Mouse (Mus musculus): ENCODE results near the gene Cadps2. TPM values are rescaled to one million over a fixed set of nuclear protein-coding genes. Genes with fewer than 3 reads are reported as not detected.

Cadps2 gene
- total and polyA plus RNA-seq, 2 experiments = 2.7 to 19.5 TPM

DNA sequence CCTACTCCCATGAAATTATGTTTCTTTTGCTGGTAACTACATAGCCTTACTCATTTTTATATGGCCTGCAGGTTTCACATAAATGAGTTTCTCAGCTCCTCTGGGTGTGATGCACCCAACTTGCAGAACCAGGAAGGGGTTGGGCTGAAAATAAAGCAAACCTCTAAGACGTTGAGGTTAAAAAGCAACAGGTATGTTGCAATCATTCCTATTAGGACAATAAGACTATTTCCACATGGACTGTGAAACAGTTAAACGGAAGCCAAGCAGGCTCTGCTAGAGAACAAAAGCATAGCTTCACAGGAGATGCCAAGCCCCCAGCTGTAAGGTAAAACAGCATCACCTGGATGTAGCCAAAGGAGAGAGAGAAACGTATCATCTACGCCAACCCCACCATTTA, 115.5 kb downstream of the Cadps2 start:
- TF ChIP-seq POLR2A (IDR thresholded peaks at IDR 0.05; ENCODE audit: extremely low read depth, insufficient read depth, low read length) (no peak), CTCF (IDR thresholded peaks at IDR 0.05; ENCODE audit: low read depth, low read length) (no peak)
- Histone ChIP-seq H3K27ac (replicated peaks; ENCODE audit: insufficient read depth, low read depth, low read length) (no peak overlapping the region), H3K36me3 (ENCODE audit: control insufficient read depth, insufficient read depth, low read length) (no peaks in the 10 kb centered on the region), H3K4me1 (ENCODE audit: control insufficient read depth, insufficient read depth, low read length) (no peaks in the 10 kb centered on the region), H3K9ac (ENCODE audit: low read depth, low read length) (no peak overlapping the region), H3K79me2 (ENCODE audit: control insufficient read depth, insufficient read depth, low read length) (no peaks in the 10 kb centered on the region), H3K27me3 (ENCODE audit: control insufficient read depth, insufficient read depth, low read length) (no peaks in the 10 kb centered on the region), H3K4me3 (ENCODE audit: insufficient read depth, low read depth, low read length) (no peak overlapping the region)
- WGBS = 63% methylated on average over 4 of the region's 4 CpGs
- no peak for DNase-seq (ENCODE audit: extremely low read depth, low read depth, low spot score)

DNA sequence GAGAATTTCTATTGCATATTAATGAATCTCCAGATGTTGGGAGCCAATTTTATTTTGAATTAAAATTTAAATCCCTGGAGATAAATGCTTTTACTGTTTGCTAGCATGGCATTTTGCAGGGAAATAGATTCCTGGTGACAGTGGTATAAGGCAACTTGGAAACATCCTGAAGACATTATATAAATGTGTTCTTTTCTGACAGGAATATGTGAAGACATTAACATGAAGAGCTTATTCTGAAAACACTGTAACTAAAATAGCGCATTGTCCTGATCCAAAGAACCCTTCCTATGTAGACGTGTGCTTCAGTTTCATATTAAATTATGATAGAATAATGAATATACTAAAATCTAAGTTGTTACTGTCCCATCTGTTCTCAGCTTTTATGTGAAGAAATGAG, 118.8 kb downstream of the Cadps2 start:
- H3K4me3 ChIP-seq (ENCODE audit: insufficient read depth, low read depth, low read length) = no peak overlapping the region
- TF ChIP-seq POLR2A (IDR thresholded peaks at IDR 0.05; ENCODE audit: extremely low read depth, insufficient read depth, low read length) = no peak
- no peak for TF ChIP-seq CTCF (IDR thresholded peaks at IDR 0.05; ENCODE audit: low read depth, low read length)
- H3K36me3 ChIP-seq (ENCODE audit: control insufficient read depth, insufficient read depth, low read length) = no peaks in the 10 kb centered on the region
- no peak overlapping the region for H3K27ac ChIP-seq (replicated peaks; ENCODE audit: insufficient read depth, low read depth, low read length)
- H3K79me2 ChIP-seq (ENCODE audit: control insufficient read depth, insufficient read depth, low read length) = no peaks in the 10 kb centered on the region
- DNase-seq (ENCODE audit: extremely low read depth, low read depth, low spot score) = no peak
- no peak overlapping the region for H3K9ac ChIP-seq (ENCODE audit: low read depth, low read length)
- WGBS = 94% methylated on average over 2 of the region's 2 CpGs
- H3K4me1 ChIP-seq (ENCODE audit: control insufficient read depth, insufficient read depth, low read length) = no peaks in the 10 kb centered on the region
- H3K27me3 ChIP-seq (ENCODE audit: control insufficient read depth, insufficient read depth, low read length) = no peaks in the 10 kb centered on the region

DNA sequence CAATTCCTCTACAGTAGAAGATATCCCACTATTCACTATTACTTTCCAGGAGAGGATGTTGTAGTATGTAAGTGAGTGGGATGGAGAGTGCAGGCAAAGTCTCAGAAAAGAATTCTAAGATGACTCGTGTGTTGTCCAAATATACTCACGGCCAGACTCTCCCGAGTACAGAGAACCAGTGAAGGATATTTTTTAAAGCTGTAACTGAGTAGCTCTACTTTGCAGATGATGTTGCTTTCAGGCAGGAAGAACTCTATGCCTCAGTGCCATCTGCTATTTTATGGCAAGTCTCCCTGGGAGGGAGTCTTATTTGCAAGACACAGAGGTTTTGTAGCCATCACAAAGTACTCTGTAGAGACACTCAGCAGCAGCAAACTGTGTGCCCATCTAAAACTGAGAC, 131.7 kb downstream of the Cadps2 start:
- no peaks in the 10 kb centered on the region for H3K79me2 ChIP-seq (ENCODE audit: control insufficient read depth, insufficient read depth, low read length)
- no peak overlapping the region for H3K27ac ChIP-seq (replicated peaks; ENCODE audit: insufficient read depth, low read depth, low read length)
- H3K9ac ChIP-seq (ENCODE audit: low read depth, low read length) = no peak overlapping the region
- 83% methylated on average over 3 of the region's 3 CpGs for WGBS
- no peaks in the 10 kb centered on the region for H3K4me1 ChIP-seq (ENCODE audit: control insufficient read depth, insufficient read depth, low read length)
- no peak for DNase-seq (ENCODE audit: extremely low read depth, low read depth, low spot score)
- H3K27me3 ChIP-seq (ENCODE audit: control insufficient read depth, insufficient read depth, low read length) = no peaks in the 10 kb centered on the region
- TF ChIP-seq CTCF (IDR thresholded peaks at IDR 0.05; ENCODE audit: low read depth, low read length) (no peak), POLR2A (IDR thresholded peaks at IDR 0.05; ENCODE audit: extremely low read depth, insufficient read depth, low read length) (no peak)
- H3K36me3 ChIP-seq (ENCODE audit: control insufficient read depth, insufficient read depth, low read length) = no peaks in the 10 kb centered on the region
- H3K4me3 ChIP-seq (ENCODE audit: insufficient read depth, low read depth, low read length) = no peak overlapping the region

DNA sequence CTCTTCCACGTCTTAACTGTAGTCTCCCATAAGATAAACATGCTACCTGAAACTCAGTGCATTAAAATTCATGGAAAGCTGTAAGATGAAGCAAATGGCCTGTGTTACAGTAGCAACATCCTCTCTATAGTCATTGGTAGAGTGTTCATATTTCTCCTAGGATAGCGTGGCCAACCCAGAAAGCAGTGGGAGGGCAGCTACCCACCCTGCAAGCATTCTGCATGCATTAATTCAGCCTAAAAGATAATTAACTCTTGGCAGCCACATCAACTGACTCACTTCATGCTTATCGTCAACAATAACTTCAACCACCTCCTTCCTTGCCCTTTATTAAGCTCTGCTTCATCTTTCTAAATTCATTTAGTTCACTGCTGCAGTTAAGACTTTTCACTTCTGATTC, 138.3 kb downstream of the Cadps2 start:
- no peak overlapping the region for H3K9ac ChIP-seq (ENCODE audit: low read depth, low read length)
- no peaks in the 10 kb centered on the region for H3K79me2 ChIP-seq (ENCODE audit: control insufficient read depth, insufficient read depth, low read length)
- H3K27ac ChIP-seq (replicated peaks; ENCODE audit: insufficient read depth, low read depth, low read length) = no peak overlapping the region
- TF ChIP-seq CTCF (IDR thresholded peaks at IDR 0.05; ENCODE audit: low read depth, low read length) = no peak
- TF ChIP-seq POLR2A (IDR thresholded peaks at IDR 0.05; ENCODE audit: extremely low read depth, insufficient read depth, low read length) = no peak
- no peaks in the 10 kb centered on the region for H3K4me1 ChIP-seq (ENCODE audit: control insufficient read depth, insufficient read depth, low read length)
- no peaks in the 10 kb centered on the region for H3K36me3 ChIP-seq (ENCODE audit: control insufficient read depth, insufficient read depth, low read length)
- H3K27me3 ChIP-seq (ENCODE audit: control insufficient read depth, insufficient read depth, low read length) = no peaks in the 10 kb centered on the region
- WGBS = 82% methylated on average over 3 of the region's 3 CpGs
- no peak overlapping the region for H3K4me3 ChIP-seq (ENCODE audit: insufficient read depth, low read depth, low read length)
- no peak for DNase-seq (ENCODE audit: extremely low read depth, low read depth, low spot score)

DNA sequence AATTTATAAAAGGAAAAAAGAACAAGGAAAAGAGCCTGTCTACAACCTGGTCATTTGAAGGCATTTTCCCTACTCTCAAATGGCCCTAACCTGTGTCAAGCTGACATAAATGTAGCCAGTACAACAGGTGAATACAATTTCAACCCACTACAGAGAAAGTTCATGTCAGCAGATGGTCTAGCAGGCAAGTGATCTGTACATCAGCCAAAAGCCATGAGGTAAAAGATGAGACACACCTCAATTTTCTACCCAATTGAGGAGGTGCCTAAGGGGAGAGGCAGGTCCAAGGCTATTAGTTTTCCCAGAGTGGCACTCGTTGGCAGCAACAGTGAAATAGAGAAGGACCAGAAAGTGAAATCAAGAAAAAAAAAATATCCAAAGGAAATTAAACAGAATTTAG, 161.0 kb downstream of the Cadps2 start:
- Histone ChIP-seq H3K79me2 (ENCODE audit: control insufficient read depth, insufficient read depth, low read length) (no peaks in the 10 kb centered on the region), H3K9ac (ENCODE audit: low read depth, low read length) (no peak overlapping the region), H3K27ac (replicated peaks; ENCODE audit: insufficient read depth, low read depth, low read length) (no peak overlapping the region), H3K27me3 (ENCODE audit: control insufficient read depth, insufficient read depth, low read length) (no peaks in the 10 kb centered on the region), H3K4me1 (ENCODE audit: control insufficient read depth, insufficient read depth, low read length) (no peaks in the 10 kb centered on the region), H3K4me3 (ENCODE audit: insufficient read depth, low read depth, low read length) (no peak overlapping the region), H3K36me3 (ENCODE audit: control insufficient read depth, insufficient read depth, low read length) (no peaks in the 10 kb centered on the region)
- TF ChIP-seq CTCF (IDR thresholded peaks at IDR 0.05; ENCODE audit: low read depth, low read length) (no peak), POLR2A (IDR thresholded peaks at IDR 0.05; ENCODE audit: extremely low read depth, insufficient read depth, low read length) (no peak)
- WGBS = 65% methylated on average over 1 of the region's 1 CpGs
- DNase-seq (ENCODE audit: extremely low read depth, low read depth, low spot score) = no peak

DNA sequence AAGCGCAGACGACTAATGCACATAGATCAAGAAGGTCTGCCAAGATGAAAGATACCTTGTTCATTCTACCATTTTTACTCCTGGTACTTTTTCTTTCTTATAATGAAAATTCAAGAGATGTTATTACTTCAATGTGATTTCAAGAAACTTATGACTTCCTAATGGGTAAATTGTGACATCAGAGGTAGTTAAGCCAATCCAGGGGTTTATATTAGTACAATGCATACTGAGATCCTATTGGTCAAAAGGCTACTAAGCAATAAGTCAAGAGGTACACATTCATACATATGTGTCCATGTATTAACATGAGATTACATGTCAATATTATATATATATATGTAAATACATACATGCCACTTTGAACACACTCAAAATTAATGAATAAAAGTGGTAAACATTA, 184.2 kb downstream of the Cadps2 start, which contains the start of gene Rnf148:
Rnf148 (minus strand) TSS at position 101 of the 400 bp plus-strand sequence.
- Histone ChIP-seq H3K36me3 (ENCODE audit: control insufficient read depth, insufficient read depth, low read length) (no peaks in the 10 kb centered on the region), H3K4me1 (ENCODE audit: control insufficient read depth, insufficient read depth, low read length) (no peaks in the 10 kb centered on the region), H3K4me3 (ENCODE audit: insufficient read depth, low read depth, low read length) (no peak within 1 kb of the TSS), H3K79me2 (ENCODE audit: control insufficient read depth, insufficient read depth, low read length) (no peaks in the 10 kb centered on the region), H3K9ac (ENCODE audit: low read depth, low read length) (no peak within 1 kb of the TSS), H3K27ac (replicated peaks; ENCODE audit: insufficient read depth, low read depth, low read length) (no peak within 1 kb of the TSS), H3K27me3 (ENCODE audit: control insufficient read depth, insufficient read depth, low read length) (no peaks in the 10 kb centered on the region)
- TF ChIP-seq POLR2A (IDR thresholded peaks at IDR 0.05; ENCODE audit: extremely low read depth, insufficient read depth, low read length) (no peak), CTCF (IDR thresholded peaks at IDR 0.05; ENCODE audit: low read depth, low read length) (no peak)
- WGBS = 93% methylated on average over 2 of the region's 2 CpGs
- DNase-seq (ENCODE audit: extremely low read depth, low read depth, low spot score) = no peak

Measured in liver, adult 2 months (tissue).